In the genomic region with DNA sequence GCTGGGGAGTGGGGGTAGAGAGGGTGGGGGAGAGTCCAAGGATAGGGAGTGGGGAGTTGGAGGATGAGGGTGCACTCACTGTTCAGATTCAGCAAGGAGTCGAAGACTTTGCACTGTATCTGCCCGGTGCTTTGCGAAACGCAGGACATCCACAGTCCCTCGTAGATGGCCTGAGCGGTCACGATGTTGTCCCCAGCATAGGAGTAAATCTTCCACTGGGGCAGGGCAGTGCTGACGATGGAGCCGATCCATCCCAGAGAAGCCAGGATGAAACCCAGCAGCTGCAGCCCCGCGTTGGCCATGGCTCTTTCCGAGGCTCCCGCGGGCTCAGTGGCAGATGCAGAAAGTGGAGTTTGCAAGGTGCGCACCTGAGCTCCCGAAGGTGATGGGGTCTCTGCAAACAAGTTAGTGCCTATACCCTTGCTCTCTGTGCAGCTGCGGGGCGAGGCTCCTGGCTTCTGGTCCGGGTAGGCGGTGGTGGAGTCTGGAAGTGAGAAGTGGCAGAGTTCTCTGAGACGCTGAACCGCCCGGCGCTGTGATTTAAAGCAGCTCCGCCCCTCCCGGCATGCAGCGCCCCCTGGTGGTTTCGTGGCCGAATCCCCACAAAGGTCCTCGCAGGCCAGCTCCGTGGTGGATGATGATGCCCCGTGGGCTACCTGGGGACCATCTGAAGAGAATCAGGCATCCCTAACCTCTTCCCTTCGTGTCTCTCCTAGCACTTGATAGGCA, we compare ENCODE assay signal across 8 mouse cellular contexts. TPM values are rescaled to one million over a fixed set of nuclear protein-coding genes. Genes with fewer than 3 reads are reported as not detected.
DNase-seq lines count a peak whose midpoint lies in the region; ATAC-seq lines count a peak whose summit lies in the region.

A gene (minus strand): TSS at position 517 of the 729 bp plus-strand sequence.

- H3K4me3 ChIP-seq in intestine, embryonic 16.5 days (ENCODE audit: low read length) = peak within 1 kb of the TSS; percentile 54

- H3K27me3 ChIP-seq in intestine, embryonic 16.5 days (replicated peaks; ENCODE audit: control insufficient read depth, insufficient read depth, low read length) = no peaks in the 10 kb centered on the region

- no peaks in the 10 kb centered on the region for H3K36me3 ChIP-seq in intestine, embryonic 16.5 days (ENCODE audit: control insufficient read depth, insufficient read depth, low read length)

- 4% methylated on average over 33 of the region's 33 CpGs for WGBS in intestine, embryonic 16.5 days

- ATAC-seq in intestine, embryonic 16.5 days = peak; percentile 91

- peak within 1 kb of the TSS; percentile 68 for H3K9ac ChIP-seq in intestine, embryonic 16.5 days (ENCODE audit: low read depth, low read length)

- no peak within 1 kb of the TSS for H3K27ac ChIP-seq in intestine, embryonic 16.5 days (ENCODE audit: low read length)

- H3K9me3 ChIP-seq in intestine, embryonic 16.5 days (ENCODE audit: control insufficient read depth, low read length) = no peaks in the 10 kb centered on the region

- DNase-seq in adrenal gland, postnatal 10 days = peak; percentile 95
- DNase-seq in embryo, embryonic 9.5 days (ENCODE audit: extremely low spot score) = peak; percentile 87
- peak; percentile 86 to 88 for DNase-seq in gastrocnemius, postnatal 4 days (ENCODE audit: low spot score in 2 of 2)
- DNase-seq in left cerebral cortex, postnatal 25 days (ENCODE audit: low spot score in 2 of 2) = peak; percentile 72
- DNase-seq in mesoderm, embryonic 11.5 days (ENCODE audit: low read depth, low spot score) = peak; percentile 87
- peak; percentile 89 for DNase-seq in right cerebral cortex, postnatal 14 days
- peak; percentile 91 for DNase-seq in urinary bladder, postnatal 14 days (ENCODE audit: low spot score)

- H3K4me2 ChIP-seq in intestine, embryonic 16.5 days (ENCODE audit: low read depth, low read length) = peak within 1 kb of the TSS; percentile 80

- peaks cover 4% of the 10 kb centered on the region for H3K4me1 ChIP-seq in intestine, embryonic 16.5 days (ENCODE audit: control insufficient read depth, insufficient read depth, low read length)

- intact Hi-C loops in left cerebral cortex, postnatal 25 days (cut with DNase I) = loop anchor here (2.0 to 5.0 kb wide), 3 partner anchors 119 to 404 kb away; no protein-coding TSS in a partner anchor

RNA-seq across cellular contexts. Expression of the gene that starts here (rescaled TPM):
- 10 to 100 TPM; 21.3 to 32.7 TPM for total RNA-seq in adrenal gland, postnatal 10 days (2021)
- 1 to 10 TPM; 7.7 to 8.0 TPM for total RNA-seq in gastrocnemius, postnatal 4 days (2021)
- 5.5 and 5.6 TPM in 2 replicates for polyA plus RNA-seq in intestine, embryonic 16.5 days (2015; fragmentation: Nextera tagmentation; extraction: Ambion mirVana)
- total RNA-seq in left cerebral cortex, postnatal 25 days (2021) = 1 to 10 TPM; 1.7 to 3.6 TPM
